Mouse (Mus musculus) macrophage (primary cell): Measurements from ENCODE around the gene Fermt3. TPM values are rescaled to one million over a fixed set of nuclear protein-coding genes. Genes with fewer than 3 reads are reported as not detected.
A peak's percentile ranks its signal among the peaks of the same experiment; 100 is the strongest.

ENCODE experiments used
- H3K27ac ChIP-seq: fragments of 350-480 bp; formaldehyde crosslinking; 2 replicates; pipeline ENCODE4 v1.9.0; 2021
- H3K36me3 ChIP-seq: fragments of 350-480 bp; formaldehyde crosslinking; 2 replicates; pipeline ENCODE4 v1.9.0; 2021; ENCODE audit errors: inconsistent target
- H3K4me3 ChIP-seq: fragments of 350-480 bp; formaldehyde crosslinking; 2 replicates; pipeline ENCODE4 v1.9.0; 2021; ENCODE audit errors: inconsistent target
- H3K79me2 ChIP-seq: fragments of 350-480 bp; formaldehyde crosslinking; 2 replicates; pipeline ENCODE4 v1.9.0; 2021; ENCODE audit errors: inconsistent target
- WGBS: methylation state at CpG from one replicate; pipeline ENCODE4 v1.1.7; 2026; ENCODE audit warnings: inconsistent platforms; ENCODE audit not compliant: missing documents; 5-methylcytosine and 5-hydroxymethylcytosine counted together
- polyA plus RNA-seq: library from polyadenylated mRNA; stranded (reverse); fragments of 250-400 nt; gene quantifications from 3 replicates; pipeline ENCODE4 v1.2.4, GENCODE M21; 2018; ENCODE audit warnings: inconsistent platforms

Gene Fermt3
- polyA plus RNA-seq, 1 experiment from 2014 or later = 194 TPM

DNA sequence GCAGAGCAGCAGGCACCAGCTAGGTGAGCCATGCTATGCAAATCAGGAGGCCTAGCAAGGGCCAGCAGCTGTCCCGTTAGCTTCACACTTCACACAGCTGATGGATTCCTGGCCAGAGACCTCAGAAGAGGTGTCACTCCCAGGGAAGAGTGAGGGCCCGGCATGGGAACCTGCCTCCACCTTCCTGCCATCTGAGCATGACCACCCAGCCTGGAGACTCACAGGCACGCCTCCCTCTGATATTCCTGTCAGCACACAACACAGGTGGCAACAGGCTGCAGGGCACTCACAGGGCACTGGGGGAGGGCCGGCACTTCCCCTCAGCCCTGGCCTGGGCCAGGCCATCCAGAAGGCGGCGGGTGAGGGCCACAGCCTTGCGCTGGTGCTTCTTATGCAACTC lies 63.8 kb downstream of the Fermt3 start:
- Histone ChIP-seq H3K27ac (no peak overlapping the region), H3K36me3 (peaks cover 62% of the 10 kb centered on the region), H3K4me3 (no peak overlapping the region), H3K79me2 (no peaks in the 10 kb centered on the region)
- WGBS = 93% methylated on average over 7 of the region's 7 CpGs

DNA sequence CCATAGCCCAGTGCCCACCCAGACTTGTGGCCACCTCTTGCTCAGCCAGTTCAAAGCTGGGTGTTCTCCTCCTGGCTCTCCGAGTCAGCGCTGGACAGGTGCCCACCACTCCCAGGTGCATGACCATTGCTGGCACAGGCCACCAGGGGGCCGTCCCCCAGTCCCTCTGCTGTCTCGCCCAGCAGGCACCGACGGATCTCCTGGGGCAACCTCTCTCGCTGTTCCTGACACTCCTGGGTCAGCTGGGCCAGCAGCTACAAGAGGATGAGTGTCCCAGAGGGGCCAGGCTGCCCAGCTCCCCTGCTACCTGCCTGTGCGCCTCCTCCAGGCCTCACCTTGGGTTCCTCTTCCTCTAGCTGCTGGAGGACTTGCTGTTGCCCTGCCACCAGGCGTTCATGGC lies 65.2 kb downstream of the Fermt3 start:
- Histone ChIP-seq H3K79me2 (no peaks in the 10 kb centered on the region; the same call in 1 of the 2 replicates), H3K36me3 (peaks cover 48% of the 10 kb centered on the region), H3K27ac (no peak overlapping the region), H3K4me3 (no peak overlapping the region)
- WGBS = 76% methylated on average over 8 of the region's 9 CpGs

DNA sequence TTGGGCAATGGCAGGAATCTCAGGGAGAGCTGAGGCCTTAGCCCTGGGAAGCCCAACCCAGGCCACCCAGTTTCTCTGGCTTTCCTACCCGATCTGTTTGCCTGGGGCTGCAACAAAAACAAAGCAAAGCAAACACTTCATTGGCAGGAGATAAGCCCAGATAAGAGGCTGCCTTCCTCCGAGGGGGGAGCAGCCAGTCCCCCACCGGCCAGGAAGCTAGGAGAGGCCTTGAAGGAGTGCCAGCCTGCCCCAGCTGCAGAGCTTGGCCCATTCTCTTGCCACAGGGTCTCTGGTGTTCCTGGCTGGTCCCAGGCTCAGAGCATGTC lies 66.6 kb downstream of the Fermt3 start:
- H3K4me3 ChIP-seq = peak overlapping the region; percentile 71
- H3K27ac ChIP-seq = peak overlapping the region; percentile 92
- no peaks in the 10 kb centered on the region; the same call in 1 of the 2 replicates for H3K79me2 ChIP-seq
- H3K36me3 ChIP-seq = peaks cover 34% of the 10 kb centered on the region
- WGBS = 15% methylated on average over 3 of the region's 3 CpGs

DNA sequence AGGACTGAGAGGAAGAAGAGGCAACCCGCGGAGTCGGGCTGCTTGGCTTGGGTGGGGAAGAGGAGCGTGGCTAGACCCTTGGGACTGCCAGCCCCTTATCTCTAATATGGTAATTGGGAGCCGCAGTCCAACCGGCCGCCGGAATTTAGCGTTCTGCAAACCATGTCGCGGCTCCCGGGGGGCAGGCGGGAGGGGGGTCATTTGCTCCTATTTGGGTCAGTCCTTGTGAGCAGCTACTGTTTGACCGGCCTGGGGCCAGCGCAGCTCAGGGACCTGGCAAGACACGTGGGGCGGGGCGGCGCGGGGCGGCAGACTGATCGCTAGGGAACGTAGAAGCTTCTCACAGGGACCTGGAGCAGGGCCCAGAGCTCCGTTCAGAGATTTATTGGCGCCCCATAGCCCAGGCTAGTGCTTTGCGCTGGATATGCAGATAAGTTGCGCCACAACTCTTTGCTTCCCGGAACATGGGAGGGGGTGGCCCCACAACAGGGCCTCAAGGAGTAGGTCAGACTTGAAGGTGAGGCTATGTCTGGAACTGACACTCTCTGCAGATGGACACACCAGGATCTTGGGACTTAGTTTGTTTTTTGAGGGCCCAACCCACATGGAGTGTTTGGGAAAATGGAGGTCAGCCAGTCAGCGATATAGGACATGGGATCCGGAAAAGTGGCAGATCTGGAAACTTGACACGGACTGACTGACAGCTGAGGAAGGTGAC lies 67.1 kb downstream of the Fermt3 start:
- Histone ChIP-seq H3K79me2 (no peaks in the 10 kb centered on the region; the same call in 1 of the 2 replicates), H3K27ac (peak overlapping the region; percentile 92), H3K36me3 (peaks cover 29% of the 10 kb centered on the region), H3K4me3 (peak overlapping the region; percentile 71)
- 5% methylated on average over 31 of the region's 31 CpGs for WGBS

DNA sequence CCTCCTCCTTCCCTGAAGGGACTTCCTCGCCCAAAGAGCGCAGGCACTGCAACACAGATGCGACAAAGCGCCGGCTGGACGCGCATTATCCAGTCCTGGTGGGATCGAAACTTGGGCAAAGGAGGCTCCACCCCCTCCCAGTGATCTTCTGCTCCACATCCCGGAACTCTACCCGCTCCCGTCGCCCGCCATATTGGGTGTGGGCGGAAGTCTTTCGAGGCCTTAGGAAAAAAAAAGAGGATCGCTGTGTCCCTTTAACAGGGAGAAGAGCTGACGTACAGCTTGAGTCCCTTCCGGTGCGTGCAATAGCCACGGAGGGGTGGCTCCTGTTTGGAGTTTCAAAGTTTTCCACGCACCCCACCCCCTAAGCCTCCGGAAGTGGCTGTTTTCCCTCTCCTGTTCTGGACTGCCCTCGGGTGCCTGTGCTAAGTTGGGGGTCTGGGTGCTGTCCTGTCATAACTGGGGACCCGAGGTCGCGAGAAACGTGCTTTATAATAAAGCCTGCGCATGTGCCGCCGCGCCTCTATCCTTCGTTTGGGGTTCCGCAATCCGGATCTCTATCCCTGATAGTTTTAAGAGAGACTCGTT lies 67.8 kb downstream of the Fermt3 start:
- Histone ChIP-seq H3K36me3 (peaks cover 22% of the 10 kb centered on the region), H3K27ac (peak overlapping the region; percentile 92), H3K4me3 (peak overlapping the region; percentile 71), H3K79me2 (no peaks in the 10 kb centered on the region; the same call in 1 of the 2 replicates)
- WGBS = under 1% methylated on average over 35 of the region's 35 CpGs

DNA sequence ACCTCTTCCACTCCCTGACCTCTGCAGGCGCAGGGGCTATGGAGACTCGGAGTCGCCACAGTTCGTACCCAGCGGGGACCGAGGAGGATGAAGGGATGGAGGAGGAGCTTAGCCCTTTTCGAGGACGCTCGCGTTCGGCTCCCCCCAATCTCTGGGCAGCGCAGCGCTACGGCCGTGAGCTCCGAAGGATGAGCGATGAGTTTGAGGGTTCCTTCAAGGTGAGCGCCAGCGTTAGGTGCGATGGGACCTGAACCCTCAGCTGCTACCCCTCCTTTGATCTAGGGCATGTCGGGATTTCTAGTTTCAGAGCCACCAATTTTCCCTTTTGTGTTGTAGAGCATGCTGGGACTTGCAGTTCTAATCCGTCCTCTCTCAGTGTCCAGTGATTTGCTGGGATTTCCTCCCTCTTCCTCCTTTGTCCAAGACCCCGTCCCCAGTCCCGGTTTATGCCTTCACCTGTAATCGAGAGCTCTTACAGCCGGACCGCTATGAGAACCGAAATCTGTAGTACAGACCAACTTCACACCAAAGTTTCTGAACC lies 68.6 kb downstream of the Fermt3 start:
- peaks cover 16% of the 10 kb centered on the region for H3K36me3 ChIP-seq
- no peaks in the 10 kb centered on the region; the same call in 1 of the 2 replicates for H3K79me2 ChIP-seq
- H3K4me3 ChIP-seq = peak overlapping the region; percentile 71
- peak overlapping the region; percentile 92 for H3K27ac ChIP-seq
- WGBS = under 1% methylated on average over 28 of the region's 28 CpGs

DNA sequence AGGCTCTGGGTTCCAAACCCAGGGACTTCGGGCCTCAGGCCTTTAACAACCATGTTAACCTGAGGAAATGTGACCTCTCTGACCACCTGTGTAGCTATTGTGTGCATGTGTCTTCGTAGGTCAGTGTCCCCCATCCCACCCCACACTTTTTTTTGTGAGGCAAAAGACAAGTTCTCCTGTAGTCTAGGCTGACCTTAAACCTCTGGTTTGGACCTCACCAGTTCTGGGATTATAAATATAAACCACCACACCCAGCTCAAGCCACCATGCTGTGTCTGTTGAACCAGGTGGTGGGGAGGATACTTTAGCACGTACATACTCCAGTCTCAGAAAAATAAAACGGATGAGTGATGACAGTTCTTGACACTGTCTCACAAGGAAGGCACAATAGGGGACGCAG lies 69.3 kb downstream of the Fermt3 start:
- H3K4me3 ChIP-seq = peak overlapping the region; percentile 71
- WGBS = 79% methylated on average over 5 of the region's 5 CpGs
- no peak overlapping the region for H3K27ac ChIP-seq
- H3K79me2 ChIP-seq = no peaks in the 10 kb centered on the region; the same call in 1 of the 2 replicates
- peaks cover 14% of the 10 kb centered on the region; the same call in 1 of the 2 replicates for H3K36me3 ChIP-seq

DNA sequence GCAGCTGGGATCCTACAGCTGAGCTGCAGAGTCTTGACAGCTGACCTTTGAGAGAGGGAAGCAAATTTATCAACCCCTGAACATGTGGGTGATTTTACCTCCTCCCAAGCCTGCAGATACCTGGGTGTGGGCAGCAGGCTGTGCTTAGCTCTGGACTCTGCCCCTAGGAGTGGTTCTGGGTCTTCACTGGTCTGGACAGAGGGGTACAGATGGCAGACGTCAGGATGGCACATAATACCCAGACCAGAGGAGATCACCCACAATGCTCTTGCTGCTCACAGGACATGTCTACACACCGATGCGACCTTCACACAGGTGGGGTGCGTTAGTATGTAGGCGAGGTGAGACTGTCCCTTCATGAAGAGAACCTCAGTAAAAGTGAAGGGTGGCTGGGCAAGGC lies 69.7 kb downstream of the Fermt3 start:
- Histone ChIP-seq H3K27ac (no peak overlapping the region), H3K79me2 (no peaks in the 10 kb centered on the region; the same call in 1 of the 2 replicates), H3K4me3 (no peak overlapping the region), H3K36me3 (peaks cover 10% of the 10 kb centered on the region; the same call in 1 of the 2 replicates)
- 95% methylated on average over 5 of the region's 5 CpGs for WGBS

Other genes with a start within 250 kb of the Fermt3 start
- gene Rps6ka4, start 178.8 kb downstream of the Fermt3 start, polyA plus RNA-seq = 15.5 to 39.8 TPM (median 30.3 TPM) in 3 replicates
- 16.2 to 28.6 TPM (median 21.1 TPM) in 3 replicates for gene Ccdc88b, start 161.3 kb downstream of the Fermt3 start, polyA plus RNA-seq
- gene Trmt112, start 109.8 kb downstream of the Fermt3 start, polyA plus RNA-seq = 70.0 to 96.1 TPM (median 81.1 TPM) in 3 replicates
- 147 to 393 TPM (median 352 TPM) in 3 replicates for gene Prdx5, start 109.4 kb downstream of the Fermt3 start, polyA plus RNA-seq
- gene Esrra, start 97.7 kb downstream of the Fermt3 start, polyA plus RNA-seq = 11.0 to 32.7 TPM (median 31.3 TPM) in 3 replicates
- gene Catsperz, start 94.1 kb downstream of the Fermt3 start, polyA plus RNA-seq = not detected in 3 replicates
- not detected in 3 replicates for gene Kcnk4, start 85.0 kb downstream of the Fermt3 start, polyA plus RNA-seq
- gene Bad, start 77.6 kb downstream of the Fermt3 start, polyA plus RNA-seq = 40.5 to 63.3 TPM (median 50.1 TPM) in 3 replicates
- gene Gpr137, start 77.0 kb downstream of the Fermt3 start, polyA plus RNA-seq = 15.6 to 35.9 TPM (median 30.6 TPM) in 3 replicates
- 51.9 to 204 TPM (median 81.4 TPM) in 3 replicates for gene Ppp1r14b, start 44.5 kb downstream of the Fermt3 start, polyA plus RNA-seq
- gene Plcb3, start 43.0 kb downstream of the Fermt3 start, polyA plus RNA-seq = 15.2 to 25.2 TPM (median 24.8 TPM) in 3 replicates
- gene Fkbp2, start 39.0 kb downstream of the Fermt3 start, polyA plus RNA-seq = 146 to 269 TPM (median 153 TPM) in 3 replicates
- 34.5 to 91.1 TPM (median 72.1 TPM) in 3 replicates for gene Vegfb, start 31.8 kb downstream of the Fermt3 start, polyA plus RNA-seq
- gene Dnajc4, start 26.9 kb downstream of the Fermt3 start, polyA plus RNA-seq = 18.1 to 21.0 TPM (median 19.3 TPM) in 3 replicates
- 4.5 to 6.6 TPM (median 5.3 TPM) in 3 replicates for gene Nudt22, start 23.4 kb downstream of the Fermt3 start, polyA plus RNA-seq
- 0.55 to 0.80 TPM (median 0.66 TPM) in 3 replicates for gene Trpt1, start 23.3 kb downstream of the Fermt3 start, polyA plus RNA-seq
- 53.3 to 149 TPM (median 126 TPM) in 3 replicates for gene Stip1, start 20.5 kb upstream of the Fermt3 start, polyA plus RNA-seq
- gene Macrod1, start 37.3 kb upstream of the Fermt3 start, polyA plus RNA-seq = 5.5 to 13.5 TPM (median 7.3 TPM) in 3 replicates
- not detected in 3 replicates for gene Flrt1, start 86.3 kb upstream of the Fermt3 start, polyA plus RNA-seq
- gene Otub1, start 186.8 kb upstream of the Fermt3 start, polyA plus RNA-seq = 63.3 to 78.4 TPM (median 68.3 TPM) in 3 replicates
- gene Cox8a, start 198.1 kb upstream of the Fermt3 start, polyA plus RNA-seq = 220 to 440 TPM (median 391 TPM) in 3 replicates
- 17.5 to 29.1 TPM (median 25.8 TPM) in 3 replicates for gene Naa40, start 221.7 kb upstream of the Fermt3 start, polyA plus RNA-seq
- 0.52 to 0.81 TPM (median 0.66 TPM) in 3 replicates for gene Rcor2, start 247.9 kb upstream of the Fermt3 start, polyA plus RNA-seq